Mouse (Mus musculus) MEL (cell line): ENCODE measurements around the gene Spx. TPM values are rescaled to one million over a fixed set of nuclear protein-coding genes. Genes with fewer than 3 reads are reported as not detected.

ENCODE experiments used
- DNase-seq: peaks from one replicate; pipeline ENCODE4 v3.0.0; 2011; ENCODE audit warnings: low read depth, low spot score
- H3K27ac ChIP-seq: 2 replicates; pipeline ENCODE4 v1.5.1; 2012; ENCODE audit warnings: low read depth, mild to moderate bottlenecking, control low read depth, low read length, moderate library complexity; ENCODE audit not compliant: control insufficient read depth
- H3K27me3 ChIP-seq, 2 experiments: fragments of 150-350 bp in 1 of 2; sonication (generic) in 1 of 2; 2 replicates each; pipeline ENCODE4 v1.6.1; 2012; ENCODE audit warnings: low read length in 2 of 2, mild to moderate bottlenecking in 2 of 2, improper control_type of control experiment in 1 of 2, moderate library complexity in 1 of 2; ENCODE audit not compliant: insufficient read depth in 2 of 2, control insufficient read depth in 1 of 2
- H3K36me3 ChIP-seq, 2 experiments: 2 replicates each; pipeline ENCODE4 v1.6.1; 2012 to 2014; ENCODE audit warnings: low read length in 2 of 2, improper control_type of control experiment in 1 of 2, inconsistent platforms in 1 of 2, mild to moderate bottlenecking in 1 of 2; ENCODE audit not compliant: insufficient read depth in 2 of 2, control insufficient read depth in 1 of 2
- H3K4me1 ChIP-seq, 2 experiments: fragments of 150-350 bp in 1 of 2; sonication (generic) in 1 of 2; 2 replicates each; pipeline ENCODE4 v1.6.1; 2012; ENCODE audit warnings: low read length in 2 of 2, improper control_type of control experiment in 1 of 2, mild to moderate bottlenecking in 1 of 2; ENCODE audit not compliant: insufficient read depth in 2 of 2, control insufficient read depth in 1 of 2
- H3K4me3 ChIP-seq, 2 experiments: fragments of 150-350 bp in 1 of 2; sonication (generic) in 1 of 2; 2 replicates each; pipeline ENCODE4 v1.5.1; 2012; ENCODE audit warnings: low read depth in 2 of 2, low read length in 2 of 2, mild to moderate bottlenecking in 2 of 2, moderate library complexity in 2 of 2, control low read depth in 1 of 2, improper control_type of control experiment in 1 of 2; ENCODE audit not compliant: control insufficient read depth in 1 of 2, insufficient read depth in 1 of 2
- H3K79me2 ChIP-seq: 2 replicates; pipeline ENCODE4 v1.6.1; 2012; ENCODE audit warnings: mild to moderate bottlenecking, low read length, moderate library complexity; ENCODE audit not compliant: control insufficient read depth, poor library complexity, insufficient read depth
- H3K9ac ChIP-seq: 2 replicates; pipeline ENCODE4 v1.6.1; 2012; ENCODE audit warnings: low read depth, mild to moderate bottlenecking, control low read depth, low read length, moderate library complexity; ENCODE audit not compliant: control insufficient read depth, poor library complexity, severe bottlenecking
- H3K9me3 ChIP-seq: fragments of 150-350 bp; sonication (generic); replicated peaks from 2 replicates; pipeline ENCODE4 v1.6.1; 2012; ENCODE audit warnings: mild to moderate bottlenecking, low read length, improper control_type of control experiment, moderate library complexity; ENCODE audit not compliant: insufficient read depth
- CHD1 ChIP-seq: IDR thresholded peaks from 2 replicates; pipeline ENCODE4 v1.6.1; 2012; ENCODE audit warnings: low read depth, mild to moderate bottlenecking, inconsistent platforms, low read length, improper control_type of control experiment
- CHD2 ChIP-seq: IDR thresholded peaks from 2 replicates; pipeline ENCODE4 v1.6.1; 2011; ENCODE audit warnings: low read length, improper control_type of control experiment
- CTCF ChIP-seq, 3 experiments: IDR thresholded peaks in 2 of 3; conservative IDR thresholded peaks in 1 of 3; 2 replicates each; pipeline ENCODE4 v1.5.1; 2011 to 2012; ENCODE audit warnings: low read length in 3 of 3, low read depth in 2 of 3, mild to moderate bottlenecking in 2 of 3, improper control_type of control experiment in 1 of 3, inconsistent platforms in 1 of 3, mixed read lengths in 1 of 3, moderate library complexity in 1 of 3; ENCODE audit not compliant: control insufficient read depth in 1 of 3, insufficient read depth in 1 of 3, poor library complexity in 1 of 3, severe bottlenecking in 1 of 3
- ETS1 ChIP-seq: IDR thresholded peaks from 2 replicates; pipeline ENCODE4 v1.6.1; 2012; ENCODE audit warnings: low read depth, mild to moderate bottlenecking, inconsistent platforms, low read length, improper control_type of control experiment, moderate library complexity
- GABPA ChIP-seq: IDR thresholded peaks from 2 replicates; pipeline ENCODE4 v1.6.1; 2012; ENCODE audit warnings: low read depth, mild to moderate bottlenecking, inconsistent platforms, low read length, improper control_type of control experiment, moderate library complexity
- GATA1 ChIP-seq: IDR thresholded peaks from 2 replicates; pipeline ENCODE4 v1.6.1; 2011; ENCODE audit warnings: low read depth, low read length, improper control_type of control experiment
- KAT2A ChIP-seq: conservative IDR thresholded peaks from 2 replicates; pipeline ENCODE4 v1.6.1; 2012; ENCODE audit warnings: low read depth, low read length, improper control_type of control experiment, inconsistent platforms
- MEF2A ChIP-seq: IDR thresholded peaks from 2 replicates; pipeline ENCODE4 v1.6.1; 2014; ENCODE audit warnings: low read depth, mild to moderate bottlenecking, inconsistent platforms, low read length, improper control_type of control experiment; ENCODE audit not compliant: poor library complexity, insufficient replicate concordance, severe bottlenecking; ENCODE audit errors: extremely low read depth
- MXI1 ChIP-seq: IDR thresholded peaks from 2 replicates; pipeline ENCODE4 v1.6.1; 2011; ENCODE audit warnings: mild to moderate bottlenecking, low read depth, low read length, improper control_type of control experiment
- POLR2AphosphoS5 ChIP-seq: IDR thresholded peaks from 2 replicates; pipeline ENCODE4 v1.6.1; 2012; ENCODE audit warnings: low read depth, borderline replicate concordance, mild to moderate bottlenecking, inconsistent platforms, low read length, moderate library complexity, mixed read lengths
- SIN3A ChIP-seq: IDR thresholded peaks from 2 replicates; pipeline ENCODE4 v1.6.1; 2012; ENCODE audit warnings: low read length, improper control_type of control experiment, inconsistent platforms
- TBP ChIP-seq: IDR thresholded peaks from 2 replicates; pipeline ENCODE4 v1.8.0; 2011; ENCODE audit warnings: low read depth, low read length, improper control_type of control experiment
- TCF12 ChIP-seq: IDR thresholded peaks from 2 replicates; pipeline ENCODE4 v1.6.1; 2014; ENCODE audit warnings: low read depth, mild to moderate bottlenecking, inconsistent platforms, low read length, improper control_type of control experiment, moderate library complexity
- UBTF ChIP-seq: IDR thresholded peaks from 2 replicates; pipeline ENCODE4 v1.6.1; 2012; ENCODE audit warnings: low read depth, mild to moderate bottlenecking, inconsistent platforms, low read length, improper control_type of control experiment, moderate library complexity, borderline replicate concordance; ENCODE audit not compliant: insufficient read depth
- USF1 ChIP-seq: IDR thresholded peaks from 2 replicates; pipeline ENCODE4 v1.6.1; 2014; ENCODE audit warnings: low read depth, mild to moderate bottlenecking, inconsistent platforms, low read length, improper control_type of control experiment, moderate library complexity
- ZNF384 ChIP-seq: IDR thresholded peaks from 2 replicates; pipeline ENCODE4 v1.6.1; 2012; ENCODE audit warnings: low read depth, mild to moderate bottlenecking, inconsistent platforms, low read length, improper control_type of control experiment
- polyA plus RNA-seq, 2 experiments: library from polyadenylated mRNA; stranded (reverse) in 1 of 2; unstranded in 1 of 2; fragments of >175 nt in 1 of 2; fragments of >200 nt in 1 of 2; gene quantifications; 2 replicates each; pipeline versions ENCODE4 v1.2.1 to v1.2.4; 2012; ENCODE audit warnings: low replicate concordance in 2 of 2, low read depth in 1 of 2; ENCODE audit not compliant: insufficient read length in 2 of 2, insufficient read depth in 1 of 2, missing spikeins in 1 of 2
- total RNA-seq: library from RNA; depleted of rRNA; stranded (reverse); fragments of 300-350 nt; gene quantifications from 2 replicates; pipeline ENCODE4 v1.2.3, GENCODE M21; 2012

The Spx gene
- total and polyA plus RNA-seq, 3 experiments = 0.67 to 0.69 TPM; not detected in 1

DNA sequence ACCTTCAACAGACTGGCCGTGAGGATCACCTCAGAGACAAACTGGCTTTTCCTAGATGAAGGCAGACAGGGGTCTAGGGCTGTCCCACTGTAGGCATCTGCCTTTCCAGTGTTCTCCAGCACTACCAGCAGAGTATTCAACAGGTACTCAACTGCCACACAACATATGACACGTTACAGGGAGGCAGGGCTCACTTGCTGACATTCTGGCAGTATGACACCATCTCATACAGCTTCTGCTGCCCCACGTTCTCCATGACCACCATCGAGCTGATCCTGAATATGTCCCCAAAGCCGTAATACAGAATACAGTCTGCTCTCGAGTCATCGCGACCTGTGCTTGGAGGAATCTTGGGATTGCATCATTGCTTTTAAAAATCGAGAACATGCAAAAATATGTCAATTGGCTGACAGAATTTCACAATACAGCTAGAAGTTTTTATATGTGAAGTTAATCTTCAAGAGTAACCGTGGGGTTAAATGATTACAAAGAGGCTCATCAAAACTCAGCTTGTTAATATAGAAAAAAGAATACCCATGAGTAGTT lies 46.7 kb upstream of the Spx start:
- Histone ChIP-seq H3K36me3 (peaks cover 0 to 27% of the 10 kb centered on the region in 2 experiments; a peak in 2 of 4 replicates), H3K27me3 (no peaks in the 10 kb centered on the region), H3K4me3 (no peak overlapping the region), H3K9ac (no peak overlapping the region), H3K9me3 (no peaks in the 10 kb centered on the region), H3K4me1 (no peaks in the 10 kb centered on the region), H3K27ac (no peak overlapping the region), H3K79me2 (no peaks in the 10 kb centered on the region)
- DNase-seq = no peak
- TF ChIP-seq GATA1 (no peak), TBP (no peak), CTCF (IDR thresholded peaks at IDR 0.05 in 2 of 3, conservative IDR thresholded peaks at IDR 0.05 in 1 of 3; ENCODE audit: control insufficient read depth in 1 of 3, insufficient read depth in 1 of 3, low read depth in 2 of 3, low read length in 3 of 3, poor library complexity in 1 of 3, severe bottlenecking in 1 of 3) (no peak), CHD2 (no peak), SIN3A (no peak), ZNF384 (no peak), TCF12 (no peak), ETS1 (no peak), MXI1 (no peak), MEF2A (no peak), UBTF (no peak)

DNA sequence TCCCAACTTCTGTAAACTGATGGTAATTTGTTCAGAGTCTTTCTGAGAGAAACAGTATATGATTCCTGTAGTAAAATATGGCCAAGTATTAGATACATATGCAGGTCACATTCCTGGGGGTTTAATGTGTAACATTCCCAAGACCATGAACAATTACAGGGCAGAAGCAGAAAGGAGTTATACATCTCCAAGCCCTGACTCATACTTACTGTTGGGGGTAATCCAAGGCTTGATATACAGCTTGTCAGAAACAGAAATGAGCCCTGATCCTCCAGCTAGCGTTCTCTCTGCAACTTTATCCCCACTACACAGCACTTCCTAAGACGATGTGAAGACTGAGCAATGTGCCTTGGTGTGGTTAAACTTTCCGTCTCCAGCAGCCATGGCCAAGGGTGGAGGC lies 45.7 kb upstream of the Spx start:
- DNase-seq = no peak
- Histone ChIP-seq H3K27ac (no peak overlapping the region), H3K9ac (no peak overlapping the region), H3K4me3 (no peak overlapping the region), H3K9me3 (no peaks in the 10 kb centered on the region), H3K4me1 (no peaks in the 10 kb centered on the region), H3K27me3 (no peaks in the 10 kb centered on the region), H3K36me3 (peaks cover 0 to 24% of the 10 kb centered on the region in 2 experiments; a peak in 2 of 4 replicates), H3K79me2 (no peaks in the 10 kb centered on the region)
- TF ChIP-seq CHD1 (no peak), GABPA (no peak), USF1 (no peak), KAT2A (no peak), POLR2AphosphoS5 (no peak)
